Mouse (Mus musculus) retina, adult 2 months (tissue): ENCODE results near the gene Mipep.

Source experiments
- DNase-seq: peaks from one replicate; pipeline ENCODE4 v3.0.0-alpha.2; 2012; ENCODE audit warnings: low read depth, low spot score

The Mipep gene

DNA sequence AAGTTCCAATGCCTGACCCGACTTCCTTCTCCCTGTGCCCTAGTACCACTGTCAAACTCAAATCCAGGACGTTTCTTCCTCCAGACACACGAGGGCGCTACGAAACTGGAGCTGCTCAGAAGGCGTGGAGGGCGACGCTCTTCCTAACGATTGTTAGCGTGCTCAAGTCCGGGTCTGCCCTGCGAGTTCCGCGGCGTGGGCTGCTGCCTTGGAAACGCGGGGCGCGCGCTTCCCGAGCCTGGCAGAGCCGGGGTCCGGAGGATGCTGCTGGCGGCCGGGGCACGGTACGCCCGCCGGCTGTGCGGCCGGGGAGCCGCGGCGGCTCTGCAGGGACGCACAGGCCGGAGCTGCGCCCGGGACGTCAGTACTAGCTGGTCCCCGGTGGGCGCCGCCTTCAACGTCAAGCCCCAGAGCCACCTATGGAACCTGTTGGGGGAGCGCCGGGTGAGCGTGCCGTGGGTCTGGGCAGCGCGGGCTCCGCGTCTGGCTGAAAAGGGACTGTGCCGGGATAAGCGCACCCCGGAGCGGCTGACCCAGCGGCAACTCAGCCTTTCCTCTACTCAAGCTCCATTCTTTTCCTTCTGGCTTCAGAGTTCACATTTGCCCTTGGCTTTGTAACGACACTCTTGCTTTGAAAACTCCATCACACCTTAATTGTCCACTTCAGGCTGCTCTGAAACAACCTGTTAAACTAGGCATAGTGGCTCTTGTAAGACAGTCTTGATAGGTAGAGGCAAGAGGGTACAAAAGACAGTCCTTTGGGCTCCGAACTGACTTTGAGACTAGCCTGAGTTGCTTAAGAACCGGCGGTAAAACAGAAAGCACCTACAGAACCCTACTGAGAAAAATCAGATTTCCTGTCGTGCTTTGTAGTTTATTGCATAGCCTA, at the start of gene Mipep:
Gene Mipep, plus strand, starts transcription at position 147 of the 889 bp plus-strand sequence.
- DNase-seq, result peak; percentile 85

DNA sequence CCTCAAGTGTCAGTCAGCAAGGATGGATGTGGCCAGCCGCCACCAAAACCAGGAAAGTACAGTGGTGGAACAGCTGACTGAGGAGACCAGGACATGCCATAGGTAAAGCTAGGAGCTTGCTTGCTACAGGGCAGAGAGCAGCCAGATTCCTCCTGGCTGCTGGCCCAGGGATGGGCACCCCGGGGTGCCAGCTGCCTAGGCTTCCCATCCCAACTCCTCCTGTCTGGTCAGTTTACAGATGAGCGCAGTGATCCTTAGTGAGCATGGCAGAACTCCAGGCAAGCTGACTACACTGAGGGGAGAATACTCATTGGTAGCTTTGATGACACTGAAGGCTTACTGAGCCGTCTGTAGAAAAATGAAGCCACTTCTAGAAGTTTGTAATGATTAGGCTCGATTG, 49.2 kb upstream of the Mipep start:
- DNase-seq, result no peak

DNA sequence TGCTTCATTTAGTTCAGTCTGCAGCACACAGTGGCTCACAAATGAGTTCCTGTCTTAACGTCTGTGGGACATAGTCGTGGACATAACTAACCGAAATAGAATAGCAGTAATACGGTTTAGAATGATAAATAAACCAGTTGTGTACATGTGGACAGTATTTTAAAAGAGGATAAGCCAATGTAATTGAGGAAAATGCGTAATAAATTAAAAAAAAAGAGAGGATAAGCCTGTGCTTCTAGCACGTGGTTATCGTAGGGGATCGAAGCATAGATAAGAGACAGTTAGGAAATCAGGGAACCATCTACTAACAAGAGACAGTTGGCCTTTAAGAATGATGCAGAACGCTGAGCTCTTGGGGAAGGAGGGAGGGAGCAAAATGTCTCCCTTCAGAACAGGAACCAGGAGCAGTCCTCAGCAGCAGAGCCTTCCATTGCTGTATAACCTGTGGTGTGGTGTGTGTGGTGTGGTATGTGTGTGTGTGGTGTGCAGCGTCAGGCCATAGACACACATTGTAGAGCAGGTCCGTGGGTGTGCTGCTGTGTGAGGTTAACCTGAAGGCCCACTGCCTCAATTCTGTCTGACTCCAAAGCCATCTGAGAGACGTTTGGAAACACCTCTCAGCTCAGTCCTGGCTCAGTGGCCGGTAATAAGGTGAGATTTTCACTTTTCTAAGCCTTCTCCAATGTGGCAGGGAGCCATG, 48.4 kb upstream of the Mipep start:
- no peak for DNase-seq

- no peak for DNase-seq
These were observed 47.7 kb upstream of the Mipep start for GRCm38 (mm10) chr14:60736591-60737192.

DNA sequence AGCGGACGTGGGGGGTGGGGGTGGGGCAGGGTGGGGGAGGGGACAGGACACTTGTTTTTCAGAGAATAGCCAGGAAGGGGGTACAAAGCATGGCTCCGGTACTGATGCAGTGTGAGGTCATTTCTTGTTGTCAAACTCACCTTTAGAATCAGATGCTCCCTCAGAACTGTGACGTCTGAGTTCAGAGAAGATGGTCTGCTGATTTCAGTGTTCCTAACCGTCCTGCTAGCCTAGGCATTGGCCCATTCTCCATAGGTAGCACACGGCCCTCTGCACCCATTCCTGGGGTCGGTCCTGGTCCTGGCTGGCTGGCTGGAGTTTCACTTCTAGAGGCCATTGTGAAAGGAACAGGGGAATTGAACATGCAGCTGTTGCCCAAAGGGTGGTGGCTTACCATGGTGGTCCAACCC, 47.2 kb upstream of the Mipep start:
- no peak for DNase-seq

GRCm38 (mm10) chr14:60738434-60738938, 45.9 kb upstream of the Mipep start:
- no peak for DNase-seq

- DNase-seq, result no peak
These were observed 45.2 kb upstream of the Mipep start for GRCm38 (mm10) chr14:60739155-60739554.

- no peak for DNase-seq
These were observed 44.8 kb upstream of the Mipep start for GRCm38 (mm10) chr14:60739616-60740015.

DNA sequence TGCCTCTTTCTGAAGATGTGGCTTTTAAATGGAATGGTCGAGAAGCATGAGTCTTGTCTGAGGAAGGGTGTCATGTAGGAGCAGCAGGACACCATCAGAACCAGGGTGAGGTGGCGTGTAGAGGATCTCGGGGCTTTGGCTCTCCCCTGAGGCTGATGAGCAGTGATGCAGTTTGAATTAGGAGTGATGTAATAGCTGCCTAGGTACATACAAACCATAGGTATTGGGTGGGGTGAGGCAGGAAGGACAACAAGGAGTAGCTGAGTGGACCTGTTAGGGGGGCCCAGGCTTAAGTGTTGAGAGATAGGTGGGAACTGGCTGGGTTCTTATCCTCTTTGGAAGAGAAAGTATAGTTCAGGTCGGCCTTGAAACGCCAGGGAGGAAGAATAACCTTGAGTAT, 43.9 kb upstream of the Mipep start:
- no peak for DNase-seq

DNA sequence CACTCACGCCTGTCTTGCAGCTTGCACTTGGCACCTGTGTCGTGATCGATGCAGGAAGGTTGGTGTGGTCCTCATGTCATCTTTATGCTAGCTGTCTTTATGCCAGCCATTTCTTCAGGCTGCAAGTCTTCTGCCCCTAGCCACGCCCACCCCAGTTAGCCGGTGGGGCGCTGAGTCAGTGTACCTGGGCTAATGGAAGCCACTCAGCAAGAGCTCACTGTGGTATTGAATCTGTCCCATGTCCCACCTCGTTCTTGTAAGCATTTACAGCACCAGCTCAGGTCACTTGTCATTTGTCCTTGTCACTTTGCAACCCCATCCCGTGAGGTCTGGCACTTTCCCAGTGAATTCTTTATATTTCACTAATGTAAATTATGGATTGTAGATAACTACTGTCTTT, 43.3 kb upstream of the Mipep start:
- DNase-seq, result no peak

- DNase-seq, result no peak
These were observed 42.8 kb upstream of the Mipep start for GRCm38 (mm10) chr14:60741490-60741981.

DNA sequence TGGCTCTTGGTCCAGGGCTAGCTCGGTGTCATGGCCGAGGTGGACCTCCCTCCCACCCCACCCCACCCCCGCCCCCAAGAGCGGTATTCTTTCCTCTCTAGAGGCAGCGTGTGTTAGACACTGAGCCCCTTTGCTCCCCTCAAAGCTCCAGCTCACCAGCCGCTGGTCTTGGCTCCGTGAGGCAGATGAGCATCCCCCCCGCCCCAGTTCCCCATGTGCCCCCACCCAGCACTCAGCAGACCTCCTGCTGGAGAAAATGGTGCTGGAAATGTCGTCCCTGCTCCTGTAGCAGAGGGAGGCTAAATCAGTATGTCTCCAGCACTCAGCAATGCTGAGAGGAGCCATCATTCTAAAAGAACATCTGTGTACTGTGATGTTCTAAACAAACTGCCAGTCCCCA, 40.7 kb upstream of the Mipep start:
- no peak for DNase-seq

DNA sequence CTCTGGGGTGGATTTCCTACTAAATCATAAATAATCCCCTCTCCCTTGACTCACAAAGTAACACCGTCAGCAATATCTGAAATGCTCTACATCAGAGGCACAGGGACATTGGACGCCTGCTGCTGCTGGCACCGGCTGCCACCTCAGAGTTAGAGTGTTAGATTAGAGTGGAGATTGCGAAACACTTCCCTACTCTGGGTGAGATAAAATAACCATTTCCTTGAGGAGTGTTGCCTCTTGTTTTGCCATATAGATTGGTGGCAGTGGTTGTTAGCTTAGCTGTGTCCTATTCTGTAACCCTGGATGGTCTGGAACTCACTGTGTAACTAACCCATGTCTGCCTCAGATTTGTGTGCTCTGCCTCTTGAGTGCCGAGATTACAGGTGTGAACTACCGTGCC, 39.2 kb upstream of the Mipep start:
- no peak for DNase-seq

DNA sequence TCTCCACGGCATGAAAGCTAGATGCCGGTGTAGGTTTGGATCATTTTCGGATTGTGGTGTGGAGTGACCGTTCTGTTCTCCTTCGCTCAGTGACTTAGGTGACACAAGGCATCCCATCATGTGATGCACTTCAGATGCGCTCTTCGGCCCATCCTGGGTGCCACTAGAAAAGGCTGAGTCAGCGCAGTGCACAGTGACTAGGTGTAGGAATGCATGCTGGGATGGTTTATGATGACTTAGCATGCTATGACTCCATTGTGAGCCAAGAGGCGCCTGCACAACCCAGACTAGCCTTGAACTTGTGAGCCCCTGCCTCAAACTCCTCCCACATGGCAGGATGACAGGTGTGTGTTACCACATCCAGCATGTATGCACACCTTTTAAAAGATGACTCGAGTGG, 38.2 kb upstream of the Mipep start:
- DNase-seq, result no peak

DNA sequence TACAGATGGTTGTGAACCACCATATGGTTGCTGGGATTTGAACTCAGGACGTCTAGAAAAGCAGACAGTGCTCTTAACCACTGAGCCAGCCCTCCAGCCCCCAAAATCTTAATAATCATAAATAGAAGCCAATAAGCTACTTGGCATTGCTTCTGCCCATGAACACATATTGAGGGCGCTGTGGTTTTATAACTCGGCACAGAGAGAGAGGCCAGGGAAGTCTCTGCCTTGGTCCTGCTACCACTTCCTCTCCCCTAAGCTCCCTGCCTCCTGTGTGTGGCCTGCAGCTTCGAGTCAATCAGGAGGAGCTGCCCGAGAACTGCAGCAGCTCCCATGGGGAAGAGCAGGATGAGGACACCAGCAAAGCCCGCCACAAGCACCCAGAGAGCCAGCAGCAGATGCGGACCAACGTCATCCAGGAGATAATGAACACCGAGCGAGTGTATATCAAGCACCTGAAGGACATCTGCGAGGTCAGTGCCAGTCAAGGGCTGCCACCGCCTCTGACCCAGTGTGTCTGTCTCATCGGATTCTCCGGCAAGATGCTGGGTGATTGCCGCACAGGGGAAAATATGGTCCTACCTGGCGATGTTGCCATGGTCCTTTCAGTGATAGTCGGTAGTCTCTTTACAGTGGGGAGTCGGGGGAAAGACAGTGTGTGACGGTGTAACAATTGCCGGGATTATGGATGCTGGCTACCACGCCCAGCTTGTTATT, 37.1 kb upstream of the Mipep start:
- no peak for DNase-seq

GRCm38 (mm10) chr14:60749880-60750279, 34.5 kb upstream of the Mipep start:
- DNase-seq, result no peak

DNA sequence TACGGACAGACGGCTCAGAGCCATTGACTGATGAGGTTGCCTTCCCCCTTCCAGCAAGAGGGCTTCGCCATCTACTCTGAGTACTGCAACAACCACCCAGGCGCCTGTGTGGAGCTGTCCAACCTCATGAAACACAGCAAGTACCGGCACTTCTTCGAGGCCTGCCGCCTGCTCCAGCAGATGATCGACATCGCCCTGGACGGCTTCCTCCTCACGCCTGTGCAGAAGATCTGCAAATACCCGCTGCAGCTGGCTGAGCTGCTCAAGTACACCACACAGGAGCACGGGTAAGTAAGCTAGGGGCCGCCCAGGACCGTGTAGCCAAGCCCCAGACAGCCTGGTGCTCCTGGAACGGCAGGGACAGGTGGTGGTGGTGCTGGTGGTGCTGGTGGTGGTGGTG, 32.8 kb upstream of the Mipep start:
- DNase-seq, result no peak

- DNase-seq, result no peak
These were observed 31.2 kb upstream of the Mipep start for GRCm38 (mm10) chr14:60752892-60753800.

DNA sequence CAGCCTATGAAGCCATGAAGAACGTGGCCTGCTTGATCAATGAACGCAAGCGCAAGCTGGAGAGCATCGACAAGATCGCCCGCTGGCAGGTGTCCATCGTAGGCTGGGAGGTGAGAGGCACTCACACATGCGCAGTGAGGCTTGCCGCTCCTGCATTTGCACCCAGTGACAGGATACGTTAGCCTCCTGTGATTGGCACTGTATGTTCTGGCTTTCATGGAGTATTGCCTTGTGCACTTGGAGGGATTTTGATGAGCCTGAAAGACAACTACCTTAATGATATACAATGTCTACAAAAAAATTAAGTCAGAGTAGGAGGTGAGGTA, 30.6 kb upstream of the Mipep start:
- DNase-seq, result no peak

- no peak for DNase-seq
These were observed 29.7 kb upstream of the Mipep start for GRCm38 (mm10) chr14:60754656-60755055.

GRCm38 (mm10) chr14:60756271-60756670, 28.1 kb upstream of the Mipep start:
- DNase-seq, result no peak
